Mouse (Mus musculus) liver, adult 2 months (tissue): ENCODE data around the gene Wipi2. TPM values are rescaled to one million over a fixed set of nuclear protein-coding genes. Genes with fewer than 3 reads are reported as not detected.
A peak's percentile ranks its signal among the peaks of the same experiment; 100 is the strongest.

Experiments
- DNase-seq: peaks from one replicate; pipeline ENCODE4 v3.0.0-alpha.2; 2011; ENCODE audit warnings: low read depth, low spot score; ENCODE audit errors: extremely low read depth
- H3K27ac ChIP-seq: fragments of 200-500 bp; replicated peaks from 2 replicates; pipeline ENCODE4 v1.5.1; 2012; ENCODE audit warnings: low read depth, mild to moderate bottlenecking, control low read depth, inconsistent platforms, low read length; ENCODE audit not compliant: insufficient read depth
- H3K27me3 ChIP-seq: fragments of 200-500 bp; 2 replicates; pipeline ENCODE4 v1.6.1; 2012; ENCODE audit warnings: mild to moderate bottlenecking, moderate library complexity, low read length, inconsistent platforms; ENCODE audit not compliant: control insufficient read depth, insufficient read depth
- H3K36me3 ChIP-seq: fragments of 200-500 bp; 2 replicates; pipeline ENCODE4 v1.6.1; 2012; ENCODE audit warnings: low read length, inconsistent platforms; ENCODE audit not compliant: control insufficient read depth, insufficient read depth
- H3K4me1 ChIP-seq: fragments of 200-500 bp; 2 replicates; pipeline ENCODE4 v1.6.1; 2011; ENCODE audit warnings: low read length; ENCODE audit not compliant: control insufficient read depth, insufficient read depth
- H3K4me3 ChIP-seq: fragments of 200-500 bp; 2 replicates; pipeline ENCODE4 v1.5.1; 2011; ENCODE audit warnings: low read depth, mild to moderate bottlenecking, control low read depth, low read length, moderate library complexity; ENCODE audit not compliant: insufficient read depth
- H3K79me2 ChIP-seq: fragments of 200-500 bp; 2 replicates; pipeline ENCODE4 v1.6.1; 2012; ENCODE audit warnings: inconsistent platforms, mild to moderate bottlenecking, low read length, moderate library complexity; ENCODE audit not compliant: control insufficient read depth, insufficient read depth
- H3K9ac ChIP-seq: fragments of 200-500 bp; 2 replicates; pipeline ENCODE4 v1.6.1; 2012; ENCODE audit warnings: low read depth, mild to moderate bottlenecking, control low read depth, inconsistent platforms, low read length
- CTCF ChIP-seq: fragments of 200-500 bp; IDR thresholded peaks from 2 replicates; pipeline ENCODE4 v1.5.1; 2011; ENCODE audit warnings: low read depth, low read length, control low read depth
- POLR2A ChIP-seq: fragments of 200-500 bp; IDR thresholded peaks from 2 replicates; pipeline ENCODE4 v1.6.1; 2011; ENCODE audit warnings: low read length, control low read depth; ENCODE audit not compliant: insufficient read depth; ENCODE audit errors: extremely low read depth
- WGBS: fragments of 180-500 bp; shearing (Covaris S2); methylation state at CpG from one replicate; pipeline ENCODE4 v1.1.7; 2018; 5-methylcytosine and 5-hydroxymethylcytosine counted together
- polyA plus RNA-seq: library from polyadenylated mRNA; depleted of rRNA; stranded (reverse); fragments of >200 nt; gene quantifications from 2 replicates; pipeline ENCODE4 v1.2.3, GENCODE M21; 2012
- total RNA-seq: library from RNA; depleted of rRNA; stranded (reverse); fragments of >200 nt; gene quantifications from 2 replicates; pipeline ENCODE4 v1.2.3, GENCODE M21; 2014

Wipi2 gene
- total and polyA plus RNA-seq, 2 experiments, result 39.2 to 43.9 TPM

DNA sequence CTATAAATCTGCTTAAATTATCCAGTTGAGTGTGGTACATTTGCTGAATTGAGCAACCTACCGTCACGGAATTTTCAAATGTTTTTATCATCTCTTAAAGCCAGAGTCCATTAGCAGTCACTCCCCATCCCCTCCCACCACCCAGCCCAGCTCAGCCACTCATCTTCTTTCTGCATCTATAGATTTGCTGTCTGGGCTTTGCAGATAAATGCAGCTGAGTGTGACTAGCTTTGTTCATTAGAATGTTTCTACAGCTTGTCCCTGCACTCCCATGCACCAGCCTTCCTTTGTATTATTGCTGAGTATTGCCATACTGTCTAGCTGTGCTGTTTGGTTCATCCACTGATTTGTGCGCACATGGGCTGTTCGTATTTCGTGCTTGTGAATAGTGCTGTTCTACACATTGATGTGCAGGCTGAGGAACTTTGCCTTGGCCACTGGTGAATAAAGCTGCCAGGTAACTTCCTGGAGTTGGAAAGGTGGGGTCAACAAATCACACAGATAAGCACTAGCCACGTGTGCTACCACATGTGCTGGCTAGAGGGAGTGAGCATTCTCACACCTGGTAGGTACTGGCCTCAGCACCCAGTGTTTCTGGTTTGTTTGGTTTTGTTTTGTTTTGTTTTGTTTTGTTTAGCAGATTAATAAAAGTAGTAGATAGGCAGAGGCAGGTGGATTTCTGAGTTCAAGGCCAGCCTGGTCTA lies 23.4 kb downstream of the Wipi2 start:
- Histone ChIP-seq H3K36me3 (peaks cover 2% of the 10 kb centered on the region; the same call in 1 of the 2 replicates), H3K4me1 (peaks cover 22% of the 10 kb centered on the region), H3K27me3 (no peaks in the 10 kb centered on the region), H3K9ac (no peak overlapping the region), H3K27ac (no peak overlapping the region), H3K79me2 (peaks cover 16% of the 10 kb centered on the region; the same call in 1 of the 2 replicates), H3K4me3 (no peak overlapping the region)
- peak; percentile 32 for DNase-seq
- WGBS, result 57% methylated on average over 6 of the region's 6 CpGs
- no peak for TF ChIP-seq POLR2A
- TF ChIP-seq CTCF, result no peak

DNA sequence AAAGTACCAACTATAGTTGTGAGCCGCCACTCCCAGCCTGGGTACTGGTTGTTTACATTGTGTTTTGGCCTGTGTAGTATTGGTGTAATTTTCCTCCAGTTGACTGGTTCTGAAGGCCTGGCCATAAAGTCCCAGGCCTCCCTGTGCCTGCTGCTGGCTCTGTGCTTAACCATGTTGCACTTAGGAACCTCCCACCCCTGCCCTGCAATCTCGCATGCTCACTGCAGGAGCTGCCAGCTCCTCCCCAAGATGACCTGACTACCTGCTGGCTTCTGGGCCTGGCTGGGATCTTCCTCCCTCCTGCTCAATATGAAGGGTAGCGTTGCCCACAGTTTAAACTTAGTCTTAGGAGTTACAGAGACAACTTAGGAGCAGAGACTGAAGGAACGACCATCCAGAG lies 24.8 kb downstream of the Wipi2 start:
- Histone ChIP-seq H3K27ac (no peak overlapping the region), H3K9ac (no peak overlapping the region), H3K79me2 (peaks cover 16% of the 10 kb centered on the region; the same call in 1 of the 2 replicates), H3K36me3 (peaks cover 9% of the 10 kb centered on the region; the same call in 1 of the 2 replicates), H3K4me3 (no peak overlapping the region), H3K4me1 (peaks cover 22% of the 10 kb centered on the region), H3K27me3 (no peaks in the 10 kb centered on the region)
- TF ChIP-seq POLR2A (no peak), CTCF (no peak)
- peak; percentile 25 for DNase-seq
- 78% methylated on average over 4 of the region's 4 CpGs for WGBS

DNA sequence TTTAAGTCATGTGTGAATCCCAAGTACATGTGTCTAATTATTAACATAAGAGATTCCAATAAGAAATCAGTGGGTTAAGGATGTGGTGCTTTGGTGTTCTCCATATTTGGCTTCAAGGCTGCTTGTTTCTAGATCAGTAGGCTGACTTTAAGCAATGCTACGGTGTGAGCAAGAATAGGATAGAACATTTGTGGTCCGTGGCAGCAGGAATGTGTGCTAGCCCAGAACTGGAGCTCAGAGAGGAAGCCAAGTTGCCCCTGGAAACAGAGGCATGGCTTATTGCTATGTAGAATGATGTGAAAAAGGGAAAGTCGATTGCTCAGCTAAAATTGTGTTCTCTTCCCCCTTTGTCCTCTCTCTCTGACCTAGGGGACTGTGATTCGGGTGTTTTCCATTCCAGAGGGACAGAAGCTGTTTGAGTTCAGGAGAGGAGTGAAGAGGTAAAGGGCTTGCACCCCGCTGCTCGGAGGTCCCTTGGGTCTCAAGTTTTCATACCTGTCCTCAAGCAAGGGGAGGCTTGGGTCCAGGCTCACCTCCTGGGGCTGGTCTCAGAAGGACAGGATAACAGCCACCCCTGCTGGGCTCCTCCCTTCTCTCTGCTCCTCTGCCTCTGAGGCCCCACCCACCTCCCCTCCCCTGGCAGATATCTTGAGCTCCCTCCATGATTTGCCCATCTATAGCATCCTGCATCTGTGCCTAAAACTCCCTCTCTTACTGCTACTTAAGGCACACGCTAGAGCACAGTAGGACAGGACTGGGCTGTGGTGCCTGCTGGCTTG lies 33.3 kb downstream of the Wipi2 start:
- Histone ChIP-seq H3K36me3 (peaks cover 49% of the 10 kb centered on the region), H3K27me3 (no peaks in the 10 kb centered on the region), H3K9ac (no peak overlapping the region), H3K4me1 (no peaks in the 10 kb centered on the region), H3K27ac (no peak overlapping the region), H3K4me3 (no peak overlapping the region), H3K79me2 (no peaks in the 10 kb centered on the region)
- DNase-seq, result no peak
- TF ChIP-seq POLR2A, result no peak
- TF ChIP-seq CTCF, result no peak
- whole genome bisulfite sequencing, result 85% methylated on average over 7 of the region's 7 CpGs

DNA sequence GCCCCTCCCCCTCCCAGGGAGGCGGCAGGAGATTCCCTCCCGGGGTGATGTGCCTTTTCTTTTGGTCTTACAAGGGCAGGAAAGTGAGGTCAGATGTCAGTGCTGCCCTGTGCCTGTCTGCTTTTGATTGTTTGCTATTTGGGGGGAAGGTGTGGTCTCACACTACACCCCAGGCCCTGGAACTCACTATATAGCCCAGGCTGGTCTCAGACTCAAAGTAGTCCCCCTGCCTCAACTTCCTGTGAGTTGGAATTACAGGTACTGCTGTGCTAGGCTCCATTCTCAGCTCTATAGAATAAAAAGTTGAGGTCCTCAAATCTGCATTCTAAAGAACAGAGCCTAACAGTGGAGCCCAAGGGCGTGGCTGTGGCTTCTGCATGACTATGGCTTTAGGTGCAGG lies 40.4 kb downstream of the Wipi2 start:
- TF ChIP-seq CTCF (no peak), POLR2A (no peak)
- 59% methylated on average over 3 of the region's 3 CpGs for WGBS
- H3K27me3 ChIP-seq, result no peaks in the 10 kb centered on the region
- H3K27ac ChIP-seq, result no peak overlapping the region
- no peak overlapping the region for H3K4me3 ChIP-seq
- no peaks in the 10 kb centered on the region for H3K79me2 ChIP-seq
- no peak overlapping the region for H3K9ac ChIP-seq
- H3K36me3 ChIP-seq, result peaks cover 24% of the 10 kb centered on the region; the same call in 1 of the 2 replicates
- DNase-seq, result no peak
- no peaks in the 10 kb centered on the region for H3K4me1 ChIP-seq

DNA sequence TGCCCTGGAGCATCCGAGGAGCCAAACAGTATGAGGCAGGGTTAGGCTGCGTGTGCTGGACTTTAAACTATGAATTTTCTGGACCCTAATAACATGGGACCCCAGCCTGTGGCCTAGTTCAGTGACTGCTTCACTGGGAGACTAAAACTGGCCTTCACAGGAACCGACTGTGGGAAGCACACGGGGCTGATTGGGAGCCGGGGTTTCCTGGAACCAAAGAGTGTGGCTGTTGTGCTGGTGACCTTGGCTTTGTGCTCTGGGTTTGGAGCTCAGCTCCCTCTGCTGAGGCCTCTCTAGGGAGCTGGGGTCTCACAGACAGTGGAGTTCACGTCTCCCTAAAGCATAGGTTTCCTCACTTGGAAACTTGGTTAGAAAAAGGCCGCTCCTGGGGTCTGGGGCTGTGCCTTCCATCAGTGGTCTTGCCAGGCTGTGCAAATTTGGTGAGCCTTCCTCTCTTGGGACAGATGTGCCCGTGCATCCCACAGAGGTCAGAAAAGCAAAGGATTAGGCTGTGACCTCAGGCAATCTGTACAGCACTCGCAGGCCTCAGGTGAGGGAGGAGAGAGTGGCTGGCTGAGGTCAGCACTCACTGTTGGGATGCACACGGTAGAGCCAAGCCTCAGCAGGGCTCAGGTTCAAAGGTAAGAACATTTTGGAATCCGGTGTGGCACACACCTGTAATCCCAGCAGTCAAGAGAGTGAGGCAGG lies 41.2 kb downstream of the Wipi2 start:
- Histone ChIP-seq H3K27ac (no peak overlapping the region), H3K36me3 (peaks cover 20% of the 10 kb centered on the region; the same call in 1 of the 2 replicates), H3K27me3 (no peaks in the 10 kb centered on the region), H3K9ac (no peak overlapping the region), H3K4me3 (no peak overlapping the region), H3K4me1 (no peaks in the 10 kb centered on the region), H3K79me2 (no peaks in the 10 kb centered on the region)
- DNase-seq, result no peak
- 82% methylated on average over 11 of the region's 11 CpGs for WGBS
- no peak for TF ChIP-seq POLR2A

DNA sequence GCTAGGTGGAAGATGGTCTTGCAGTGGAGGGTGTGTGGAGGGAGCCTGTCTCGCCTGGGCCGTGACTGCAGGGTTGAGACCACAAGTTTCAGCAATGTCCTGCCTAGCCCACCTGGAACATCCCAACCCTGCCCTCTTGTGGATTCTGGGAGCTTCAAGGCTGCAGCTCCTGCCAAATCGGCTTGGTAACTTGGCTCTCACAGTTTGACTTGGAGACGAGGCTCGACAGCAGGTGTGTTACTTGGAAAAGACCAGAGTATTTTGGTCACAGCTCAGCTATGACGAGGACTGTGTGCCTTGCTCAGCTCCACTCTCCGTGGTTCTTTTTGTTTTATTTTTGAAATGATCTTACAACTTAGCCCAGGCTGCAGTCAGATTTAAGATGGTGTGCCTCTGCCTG lies 42.2 kb downstream of the Wipi2 start:
- Histone ChIP-seq H3K27ac (no peak overlapping the region), H3K4me1 (no peaks in the 10 kb centered on the region), H3K27me3 (no peaks in the 10 kb centered on the region), H3K79me2 (no peaks in the 10 kb centered on the region), H3K36me3 (peaks cover 15% of the 10 kb centered on the region; the same call in 1 of the 2 replicates), H3K4me3 (no peak overlapping the region), H3K9ac (no peak overlapping the region)
- 75% methylated on average over 7 of the region's 7 CpGs for WGBS
- DNase-seq, result no peak
- TF ChIP-seq CTCF (0 out of 2 replicates have a peak, but pooled peaks have one; percentile 23), POLR2A (no peak)
